Mouse (Mus musculus) heart, embryonic 12.5 days (tissue): Measurements from ENCODE around the gene Sh3pxd2a. TPM values are rescaled to one million over a fixed set of nuclear protein-coding genes. Genes with fewer than 3 reads are reported as not detected.

Source experiments
- ATAC-seq: fragments of 200-750 bp; cut with Nextera tagmentation; 2 replicates; pipeline ENCODE4 v1.8.0; 2017; ENCODE audit warnings: moderate TSS enrichment, moderate library complexity; ENCODE audit not compliant: insufficient number of reproducible peaks, low FRiP score
- H3K27ac ChIP-seq: fragments of 300-500 bp; sonication (generic); 2 replicates; pipeline ENCODE4 v1.5.1; 2016; ENCODE audit warnings: mild to moderate bottlenecking, moderate library complexity; ENCODE audit not compliant: poor library complexity, severe bottlenecking
- H3K27me3 ChIP-seq: fragments of 300-500 bp; sonication (generic); replicated peaks from 2 replicates; pipeline ENCODE4 v1.6.1; 2016; ENCODE audit warnings: mild to moderate bottlenecking, moderate library complexity
- H3K36me3 ChIP-seq: fragments of 300-500 bp; sonication (generic); 2 replicates; pipeline ENCODE4 v1.6.1; 2016; ENCODE audit warnings: mild to moderate bottlenecking, moderate library complexity
- H3K4me1 ChIP-seq: fragments of 300-500 bp; sonication (generic); replicated peaks from 2 replicates; pipeline ENCODE4 v1.6.1; 2016; ENCODE audit warnings: mild to moderate bottlenecking
- H3K4me2 ChIP-seq: fragments of 300-500 bp; sonication (generic); 2 replicates; pipeline ENCODE4 v1.6.1; 2016; ENCODE audit warnings: mild to moderate bottlenecking, moderate library complexity
- H3K4me3 ChIP-seq: fragments of 300-500 bp; sonication (generic); 2 replicates; pipeline ENCODE4 v1.5.1; 2016; ENCODE audit warnings: mild to moderate bottlenecking
- H3K9ac ChIP-seq: fragments of 300-500 bp; sonication (generic); 2 replicates; pipeline ENCODE4 v1.6.1; 2016; ENCODE audit warnings: mild to moderate bottlenecking, moderate library complexity
- H3K9me3 ChIP-seq: fragments of 300-500 bp; sonication (generic); replicated peaks from 2 replicates; pipeline ENCODE4 v1.6.1; 2016; ENCODE audit warnings: mild to moderate bottlenecking, moderate library complexity
- WGBS: fragments of 180-500 bp; shearing (Covaris S2); methylation state at CpG from one replicate; pipeline ENCODE4 v1.1.7; 2016; 5-methylcytosine and 5-hydroxymethylcytosine counted together
- polyA plus RNA-seq: library from polyadenylated mRNA; unstranded; fragments of >200 nt; fragmentation: Nextera tagmentation; extraction: Ambion mirVana; gene quantifications from 2 replicates; pipeline ENCODE4 v1.2.1, GENCODE M21; 2016

Sh3pxd2a gene
- polyA plus RNA-seq, 1 experiment from 2014 or later = 6.2 TPM

DNA sequence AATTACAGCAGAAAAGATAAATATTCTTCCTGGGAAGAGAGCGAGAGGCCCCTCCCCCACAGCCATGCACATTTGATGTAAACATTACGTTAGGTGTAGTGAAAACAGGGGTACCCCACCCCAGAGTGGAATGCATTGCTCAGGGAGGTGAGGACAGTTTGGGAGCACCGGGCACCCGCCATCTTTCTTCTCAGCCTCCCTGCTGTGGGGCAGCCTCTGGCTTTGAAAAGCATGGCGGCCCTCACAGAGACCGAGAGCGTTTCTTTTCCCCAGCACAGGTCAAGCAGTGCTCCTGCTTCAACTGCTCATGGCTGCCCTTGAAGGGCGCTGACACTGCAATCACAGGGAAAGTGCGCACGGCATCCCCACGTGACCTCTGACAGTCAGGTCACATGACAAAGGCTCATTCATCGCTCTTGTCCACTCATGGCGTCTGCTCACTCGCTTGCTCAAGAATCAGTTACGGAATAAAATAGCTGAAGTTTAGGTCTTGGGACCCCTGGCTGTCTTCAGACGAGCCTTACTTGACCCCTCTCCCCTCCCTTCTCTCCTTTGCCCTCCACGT lies 177.2 kb downstream of the Sh3pxd2a start:
- Histone ChIP-seq H3K9me3 (no peaks in the 10 kb centered on the region), H3K36me3 (peaks cover 85% of the 10 kb centered on the region), H3K27me3 (no peaks in the 10 kb centered on the region), H3K4me2 (no peak overlapping the region), H3K9ac (no peak overlapping the region), H3K4me3 (no peak overlapping the region), H3K4me1 (peaks cover 17% of the 10 kb centered on the region), H3K27ac (no peak overlapping the region)
- ATAC-seq = no peak
- 77% methylated on average over 17 of the region's 17 CpGs for WGBS

DNA sequence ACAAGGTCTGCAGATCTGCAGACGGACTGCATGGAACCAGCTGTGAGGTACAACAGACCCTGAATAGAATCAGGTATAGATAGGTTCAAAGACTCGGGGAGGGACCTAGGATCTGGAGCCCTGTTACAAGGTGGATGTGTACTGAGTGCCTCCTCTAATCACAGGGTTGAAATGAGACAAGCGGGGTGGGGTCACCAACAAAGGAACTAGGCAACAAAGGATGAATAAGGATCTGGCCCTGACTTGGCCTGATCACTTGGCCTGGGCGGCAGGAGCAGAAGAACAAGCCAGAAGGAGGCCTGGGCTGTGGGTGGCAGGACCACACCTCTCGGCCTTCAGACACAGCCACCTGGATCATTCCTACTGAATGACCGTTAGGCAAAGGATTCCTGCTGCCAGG lies 178.6 kb downstream of the Sh3pxd2a start:
- ATAC-seq = no peak
- H3K36me3 ChIP-seq = peaks cover 85% of the 10 kb centered on the region

DNA sequence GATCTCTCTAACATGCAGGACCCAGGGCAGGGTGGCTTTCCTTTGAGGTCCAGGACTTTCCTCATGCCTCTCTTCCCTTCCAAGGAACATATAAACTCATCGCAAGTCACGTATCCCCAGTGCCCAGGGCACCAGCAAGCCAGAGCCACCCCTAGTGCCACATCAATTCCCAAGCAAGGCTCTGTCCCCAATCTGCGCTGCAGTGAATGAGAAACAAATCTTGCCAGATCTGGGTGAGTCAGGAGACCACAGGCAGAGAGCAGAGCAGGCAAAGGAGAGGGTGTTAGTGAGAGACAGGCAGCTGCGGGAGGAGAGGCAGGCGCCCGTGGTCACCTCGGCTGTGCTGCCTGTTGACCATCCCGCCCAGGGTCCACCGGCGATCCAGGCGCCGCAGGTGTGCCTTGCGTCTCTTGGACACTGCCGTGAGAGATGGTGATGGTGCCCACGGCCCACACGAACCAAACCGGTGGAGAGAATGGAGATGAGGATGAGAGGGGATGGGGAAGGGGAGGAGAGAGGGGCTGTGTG lies 181.4 kb downstream of the Sh3pxd2a start:
- H3K27me3 ChIP-seq = no peaks in the 10 kb centered on the region
- 92% methylated on average over 17 of the region's 17 CpGs for WGBS
- H3K36me3 ChIP-seq = peaks cover 75% of the 10 kb centered on the region
- H3K9me3 ChIP-seq = no peaks in the 10 kb centered on the region
- H3K4me3 ChIP-seq = no peak overlapping the region
- no peak overlapping the region for H3K4me2 ChIP-seq
- no peak overlapping the region for H3K9ac ChIP-seq
- no peak for ATAC-seq
- H3K27ac ChIP-seq = no peak overlapping the region
- H3K4me1 ChIP-seq = peaks cover 38% of the 10 kb centered on the region

More for the DNA sequence above, 178.6 kb downstream of the Sh3pxd2a start:
- Histone ChIP-seq H3K27ac (no peak overlapping the region), H3K27me3 (no peaks in the 10 kb centered on the region), H3K9me3 (no peaks in the 10 kb centered on the region), H3K4me3 (no peak overlapping the region), H3K9ac (no peak overlapping the region), H3K4me1 (peaks cover 19% of the 10 kb centered on the region), H3K4me2 (no peak overlapping the region)
- 84% methylated on average over 6 of the region's 6 CpGs for WGBS

DNA sequence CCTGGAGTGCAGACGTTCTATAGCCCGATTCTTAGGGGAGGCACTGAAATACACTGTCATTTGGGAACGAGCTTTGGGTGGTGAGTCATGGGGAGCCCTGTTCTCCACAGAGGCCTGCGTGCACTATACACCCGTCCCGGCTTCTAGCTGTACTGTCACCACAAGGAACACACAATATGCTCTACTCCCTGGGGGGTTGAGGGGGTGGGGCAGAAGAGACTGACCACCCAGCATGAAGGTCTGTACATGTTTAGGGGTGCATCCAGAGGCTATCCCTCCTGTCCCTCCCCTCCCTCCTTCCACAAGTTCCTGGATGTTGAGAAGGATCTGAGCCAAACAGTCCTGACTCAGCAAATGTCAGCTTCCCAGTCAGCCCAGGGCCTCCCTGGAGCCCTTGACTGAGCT lies 182.1 kb downstream of the Sh3pxd2a start:
- WGBS = 88% methylated on average over 6 of the region's 6 CpGs
- Histone ChIP-seq H3K9ac (no peak overlapping the region), H3K4me2 (no peak overlapping the region), H3K4me1 (peaks cover 45% of the 10 kb centered on the region), H3K4me3 (no peak overlapping the region), H3K36me3 (peaks cover 76% of the 10 kb centered on the region), H3K9me3 (no peaks in the 10 kb centered on the region), H3K27me3 (no peaks in the 10 kb centered on the region), H3K27ac (no peak overlapping the region)
- no peak; the same call in 1 of the 2 replicates for ATAC-seq

DNA sequence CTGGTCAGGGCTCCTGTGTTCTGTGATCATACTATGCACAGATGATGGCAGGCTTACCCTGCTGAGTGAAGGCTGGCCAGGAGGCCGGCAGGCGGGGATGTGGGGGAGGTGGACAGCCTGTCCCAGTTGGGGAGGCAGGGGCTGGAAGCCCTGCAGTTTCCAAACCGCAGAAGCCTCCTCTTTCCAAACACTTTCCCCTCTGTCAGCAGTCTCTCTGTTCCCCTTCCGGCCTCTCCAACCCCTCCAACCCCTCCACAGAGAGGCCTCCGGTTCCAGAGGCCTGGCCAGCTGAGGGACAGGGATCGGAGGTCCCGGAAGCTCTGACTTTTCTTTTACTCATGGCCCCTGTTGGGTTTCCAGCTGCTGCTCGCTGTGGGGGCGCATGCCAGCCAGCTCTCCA lies 183.3 kb downstream of the Sh3pxd2a start:
- Histone ChIP-seq H3K9ac (no peak overlapping the region), H3K9me3 (0 out of 2 replicates have a peak, but pooled peaks cover 4% of the 10 kb centered on the region), H3K36me3 (peaks cover 80% of the 10 kb centered on the region), H3K4me1 (peaks cover 49% of the 10 kb centered on the region), H3K4me3 (no peak overlapping the region), H3K4me2 (no peak overlapping the region), H3K27ac (peak overlapping the region; percentile 73), H3K27me3 (no peaks in the 10 kb centered on the region)
- no peak for ATAC-seq
- 72% methylated on average over 9 of the region's 9 CpGs for WGBS

DNA sequence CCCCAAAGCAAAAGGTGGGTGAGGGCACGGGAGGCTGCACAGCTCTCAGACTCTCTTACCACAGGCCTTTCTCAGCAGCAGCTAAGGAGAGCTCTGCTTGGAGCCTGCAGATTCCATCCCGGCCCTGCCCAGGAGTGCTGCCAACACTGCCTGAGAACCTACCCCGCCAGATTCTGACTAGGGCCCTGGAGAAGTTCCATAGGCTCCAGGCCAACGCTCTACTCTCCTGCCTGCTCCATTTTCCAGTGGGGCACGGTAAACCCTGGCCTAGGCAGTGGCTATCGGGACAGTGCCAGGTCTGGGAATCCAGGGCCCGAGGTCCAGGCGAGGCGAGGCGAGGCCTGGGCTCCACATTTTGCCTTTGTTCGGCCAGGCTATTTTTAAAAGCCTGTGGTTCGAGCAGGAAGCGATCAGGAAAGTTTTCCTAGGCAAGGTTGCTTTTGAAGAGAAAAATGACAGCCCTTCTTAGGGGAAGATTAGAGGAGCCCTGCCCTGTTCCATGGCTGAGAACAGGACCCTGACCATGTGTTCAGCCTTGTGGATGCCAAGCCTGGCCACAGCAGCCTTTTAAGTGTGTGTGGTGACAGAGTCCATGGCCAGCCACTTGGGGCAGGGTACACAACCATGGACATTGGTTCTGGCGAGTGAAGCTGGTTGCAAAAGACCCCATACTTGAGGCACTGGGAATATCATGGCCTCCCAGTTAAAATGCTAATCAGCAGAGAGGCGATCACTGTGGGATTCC lies 184.2 kb downstream of the Sh3pxd2a start:
- peak; percentile 22; the same call in 1 of the 2 replicates for ATAC-seq
- 53% methylated on average over 15 of the region's 15 CpGs for WGBS
- Histone ChIP-seq H3K4me1 (peaks cover 49% of the 10 kb centered on the region), H3K27ac (peak overlapping the region; percentile 73), H3K9me3 (0 out of 2 replicates have a peak, but pooled peaks cover 6% of the 10 kb centered on the region), H3K27me3 (no peaks in the 10 kb centered on the region), H3K9ac (no peak overlapping the region), H3K36me3 (peaks cover 79% of the 10 kb centered on the region), H3K4me3 (no peak overlapping the region), H3K4me2 (no peak overlapping the region)

DNA sequence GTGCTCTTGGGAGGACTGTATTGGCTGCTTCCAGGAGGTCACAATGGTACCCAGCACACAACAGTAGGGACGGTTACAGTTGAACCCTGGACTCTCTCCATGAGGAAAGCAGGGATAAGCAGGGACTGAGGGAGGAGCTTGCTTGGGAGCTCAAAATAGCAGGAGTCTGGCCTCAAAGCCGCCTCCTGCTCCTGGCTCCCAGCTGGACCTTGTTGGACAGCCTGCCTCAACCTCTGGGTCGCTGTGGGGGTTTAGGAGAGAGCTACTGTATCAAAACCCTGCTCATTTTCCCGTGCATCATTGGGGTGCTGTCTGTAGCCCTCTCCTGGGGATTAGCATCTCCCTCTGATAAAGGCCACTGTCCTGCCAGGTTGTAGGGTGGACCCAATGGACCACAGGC lies 184.8 kb downstream of the Sh3pxd2a start:
- Histone ChIP-seq H3K4me3 (no peak overlapping the region), H3K4me1 (peaks cover 49% of the 10 kb centered on the region), H3K9me3 (0 out of 2 replicates have a peak, but pooled peaks cover 6% of the 10 kb centered on the region), H3K27me3 (no peaks in the 10 kb centered on the region), H3K4me2 (no peak overlapping the region), H3K36me3 (peaks cover 77% of the 10 kb centered on the region), H3K27ac (peak overlapping the region; percentile 73), H3K9ac (no peak overlapping the region)
- no peak for ATAC-seq
- WGBS = 53% methylated on average over 4 of the region's 4 CpGs

DNA sequence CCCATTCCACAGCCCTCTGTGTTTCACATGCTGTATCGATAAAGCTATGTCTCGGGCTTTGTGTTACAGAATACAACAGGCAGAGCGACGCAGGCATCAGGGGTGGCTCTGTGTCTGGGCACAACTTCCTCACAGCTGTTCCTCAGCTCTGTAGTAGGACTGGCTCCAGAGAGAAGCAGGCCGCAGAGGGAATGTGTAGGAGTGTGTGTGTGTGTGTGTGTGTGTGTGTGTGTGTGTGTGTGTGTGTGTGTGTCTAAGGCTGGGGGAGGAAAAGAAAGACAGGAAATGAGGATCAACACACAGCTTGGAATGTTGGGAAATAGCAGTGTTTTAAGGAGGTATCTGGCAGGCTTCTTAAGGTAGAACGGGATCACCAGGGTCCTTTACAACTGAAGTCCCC lies 187.5 kb downstream of the Sh3pxd2a start:
- no peak overlapping the region for H3K4me2 ChIP-seq
- H3K4me1 ChIP-seq = peaks cover 42% of the 10 kb centered on the region
- H3K9me3 ChIP-seq = 0 out of 2 replicates have a peak, but pooled peaks cover 6% of the 10 kb centered on the region
- no peaks in the 10 kb centered on the region for H3K27me3 ChIP-seq
- peak overlapping the region; percentile 44; the same call in 1 of the 2 replicates for H3K27ac ChIP-seq
- ATAC-seq = no peak
- H3K4me3 ChIP-seq = no peak overlapping the region
- H3K9ac ChIP-seq = no peak overlapping the region
- 72% methylated on average over 6 of the region's 6 CpGs for WGBS
- H3K36me3 ChIP-seq = peaks cover 75% of the 10 kb centered on the region

DNA sequence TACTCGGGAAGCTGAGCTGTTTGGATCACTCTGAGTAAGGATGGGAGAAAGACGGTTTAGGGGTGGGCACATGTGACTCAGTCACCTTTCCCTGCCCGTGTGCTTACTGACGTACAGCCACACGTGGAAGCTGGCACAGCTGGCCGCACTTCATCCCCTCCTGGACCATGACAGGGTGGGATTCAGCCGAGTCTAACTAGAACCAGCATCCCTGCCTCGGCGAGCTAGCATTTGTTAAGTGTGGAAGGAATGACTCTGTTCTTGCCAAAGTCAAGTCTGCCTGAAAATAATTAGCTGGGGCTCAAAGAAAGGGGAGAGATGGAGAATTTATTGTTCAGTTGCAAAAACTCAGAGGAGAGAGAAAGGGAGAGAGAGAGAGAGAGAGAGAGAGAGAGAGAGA lies 193.7 kb downstream of the Sh3pxd2a start:
- ATAC-seq = no peak

DNA sequence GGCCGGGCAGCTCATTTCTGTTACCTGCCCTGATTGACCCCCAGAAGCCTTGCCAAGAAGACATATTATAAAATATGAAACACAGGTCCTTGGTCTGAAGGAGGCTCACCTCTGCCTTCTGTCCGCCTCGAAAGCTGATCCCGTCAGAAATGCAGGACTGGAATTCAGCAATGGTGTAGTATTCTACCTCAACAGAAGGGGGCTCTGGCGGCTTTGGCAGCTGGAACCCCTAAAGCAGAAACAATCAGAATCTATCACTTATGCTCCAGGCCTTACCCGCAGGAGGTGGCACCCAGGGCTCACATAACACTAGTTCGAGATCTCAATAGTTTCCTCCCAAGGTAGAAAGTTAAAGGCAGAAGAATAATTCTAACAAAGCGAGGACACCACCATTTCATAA lies 194.5 kb downstream of the Sh3pxd2a start:
- H3K4me1 ChIP-seq = no peaks in the 10 kb centered on the region
- H3K9ac ChIP-seq = no peak overlapping the region
- H3K9me3 ChIP-seq = no peaks in the 10 kb centered on the region
- no peak overlapping the region for H3K4me3 ChIP-seq
- peaks cover 89% of the 10 kb centered on the region for H3K36me3 ChIP-seq
- 58% methylated on average over 8 of the region's 8 CpGs for WGBS
- no peaks in the 10 kb centered on the region for H3K27me3 ChIP-seq
- ATAC-seq = no peak
- H3K27ac ChIP-seq = no peak overlapping the region
- no peak overlapping the region for H3K4me2 ChIP-seq

More for the DNA sequence above, 193.7 kb downstream of the Sh3pxd2a start:
- no peak overlapping the region for H3K9ac ChIP-seq
- no peak overlapping the region for H3K27ac ChIP-seq
- no peak overlapping the region for H3K4me2 ChIP-seq
- H3K36me3 ChIP-seq = peaks cover 91% of the 10 kb centered on the region
- no peaks in the 10 kb centered on the region for H3K4me1 ChIP-seq
- no peaks in the 10 kb centered on the region for H3K9me3 ChIP-seq
- no peak overlapping the region for H3K4me3 ChIP-seq
- 84% methylated on average over 9 of the region's 9 CpGs for WGBS
- no peaks in the 10 kb centered on the region for H3K27me3 ChIP-seq

DNA sequence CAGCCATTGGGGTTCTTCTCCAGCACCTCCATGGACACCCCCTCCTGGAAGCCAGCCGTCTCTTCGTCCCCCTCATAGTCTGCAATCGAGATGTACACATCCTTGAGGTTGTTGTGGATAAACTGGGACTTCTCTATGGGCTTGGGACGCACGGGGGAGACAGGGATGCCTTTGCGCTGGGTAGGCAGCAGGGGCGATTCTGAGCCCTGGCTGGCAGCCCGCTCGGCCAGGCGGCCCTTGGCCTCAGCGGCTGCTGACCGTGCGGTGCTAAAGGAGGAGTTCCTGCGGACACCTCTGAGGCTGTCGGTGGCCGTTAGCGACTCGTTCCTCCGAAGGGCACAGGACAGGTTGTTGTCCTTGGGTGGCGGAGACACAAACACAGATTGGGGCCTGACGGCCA lies 197.1 kb downstream of the Sh3pxd2a start:
- Histone ChIP-seq H3K9me3 (no peaks in the 10 kb centered on the region), H3K27me3 (no peaks in the 10 kb centered on the region), H3K27ac (no peak overlapping the region), H3K4me2 (no peak overlapping the region), H3K4me1 (no peaks in the 10 kb centered on the region), H3K4me3 (no peak overlapping the region), H3K9ac (no peak overlapping the region), H3K36me3 (peaks cover 73% of the 10 kb centered on the region)
- 89% methylated on average over 21 of the region's 21 CpGs for WGBS
- ATAC-seq = no peak
